Mouse (Mus musculus) kidney, postnatal 36 days (tissue): ENCODE measurements around the gene Eral1.
A peak's percentile ranks its signal among the peaks of the same experiment; 100 is the strongest.
"Not testable (repeated sequence)": the region's sequence is repeated elsewhere in the genome, so short reads cannot be mapped to it uniquely, and the experiment has no call there.

Experiments
- DNase-seq, 2 experiments: peaks; one replicate each; pipeline ENCODE4 v3.0.0; 2021 to 2022; ENCODE audit warnings: mixed read lengths in 2 of 2

The Eral1 gene

GRCm38 (mm10) chr11:78086925-78087479 lies 6.8 kb upstream of the Eral1 start:
- no peak for DNase-seq

- no peak for DNase-seq
These were observed 3.4 kb upstream of the Eral1 start for GRCm38 (mm10) chr11:78083595-78083994.

- no peak for DNase-seq
These were observed 5.5 kb downstream of the Eral1 start for GRCm38 (mm10) chr11:78074666-78075065.

- no peak for DNase-seq
These were observed 5.9 kb downstream of the Eral1 start for GRCm38 (mm10) chr11:78074277-78074652.

- no peak for DNase-seq
These were observed 6.5 kb downstream of the Eral1 start for GRCm38 (mm10) chr11:78073577-78074276.

- DNase-seq: no peak
These were observed 7.6 kb downstream of the Eral1 start for GRCm38 (mm10) chr11:78072425-78073130.

GRCm38 (mm10) chr11:78071938-78072337 lies 8.2 kb downstream of the Eral1 start:
- DNase-seq: no peak

GRCm38 (mm10) chr11:78069646-78070045 lies 10.5 kb downstream of the Eral1 start:
- no peak for DNase-seq

- no peak for DNase-seq
These were observed 11.1 kb downstream of the Eral1 start for GRCm38 (mm10) chr11:78069130-78069529.

GRCm38 (mm10) chr11:78067566-78067965 lies 12.6 kb downstream of the Eral1 start:
- DNase-seq: no peak

- DNase-seq: no peak
These were observed 13.5 kb downstream of the Eral1 start for GRCm38 (mm10) chr11:78066641-78067040.

- DNase-seq: no peak
These were observed 14.3 kb downstream of the Eral1 start for GRCm38 (mm10) chr11:78065906-78066305.

- DNase-seq: no peak
These were observed 17.6 kb downstream of the Eral1 start for GRCm38 (mm10) chr11:78062563-78062962.

- DNase-seq: peak; percentile 87 to 91
These were observed 20.1 kb downstream of the Eral1 start for GRCm38 (mm10) chr11:78059833-78060757.

GRCm38 (mm10) chr11:78056946-78057345 lies 23.2 kb downstream of the Eral1 start:
- peak in 1 of 2 experiments; percentile 25 for DNase-seq

- DNase-seq: no peak
These were observed 27.1 kb downstream of the Eral1 start for GRCm38 (mm10) chr11:78053078-78053477.

- DNase-seq: not testable (repeated sequence)
These were observed 31.5 kb downstream of the Eral1 start for GRCm38 (mm10) chr11:78048637-78049036.

- peak; percentile 95 to 96 for DNase-seq
These were observed 35.4 kb downstream of the Eral1 start for GRCm38 (mm10) chr11:78044758-78045251.

GRCm38 (mm10) chr11:78042290-78042870 lies 37.8 kb downstream of the Eral1 start:
- DNase-seq: not testable (repeated sequence)

- no peak for DNase-seq
These were observed 39.3 kb downstream of the Eral1 start for GRCm38 (mm10) chr11:78040878-78041277.

GRCm38 (mm10) chr11:78037831-78038752 lies 42.1 kb downstream of the Eral1 start, which contains the start of gene Flot2:
Flot2 (plus strand) TSS chr11:78037931.
- DNase-seq: peak; percentile 56 to 86
